Mouse (Mus musculus) lung, adult 2 months (tissue): ENCODE data around the gene Rnf145.

ENCODE experiments used
- CTCF ChIP-seq: fragments of 200-500 bp; IDR thresholded peaks from 2 replicates; pipeline ENCODE4 v1.5.1; 2011; ENCODE audit warnings: mild to moderate bottlenecking, low read length, control low read depth; ENCODE audit not compliant: insufficient read depth
- POLR2A ChIP-seq: fragments of 200-500 bp; IDR thresholded peaks from 2 replicates; pipeline ENCODE4 v1.6.1; 2011; ENCODE audit warnings: low read depth, mild to moderate bottlenecking, control low read depth, low read length, borderline replicate concordance; ENCODE audit errors: extremely low read depth

DNA sequence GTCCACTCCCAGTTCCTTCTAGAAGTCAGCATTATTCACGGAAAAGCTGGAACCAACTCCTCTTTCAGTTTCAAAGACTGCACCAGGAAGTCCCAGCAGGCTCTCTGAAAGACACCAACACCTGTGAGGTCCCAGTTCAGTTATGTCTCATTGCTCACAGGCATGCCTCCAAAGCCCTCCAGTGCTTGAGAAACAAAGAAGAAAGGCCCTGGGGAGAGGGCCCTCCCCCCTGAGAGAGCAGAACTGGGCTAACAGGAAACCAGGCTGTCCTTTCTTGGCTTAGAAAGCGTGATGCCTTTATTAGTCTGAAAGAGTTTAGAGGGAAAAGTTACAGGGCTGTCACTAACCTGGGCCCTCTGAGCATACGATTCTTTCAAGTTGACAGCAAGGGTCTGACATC lies 22.5 kb upstream of the Rnf145 start:
- TF ChIP-seq CTCF, result no peak
- no peak for TF ChIP-seq POLR2A
